Mouse (Mus musculus) heart, embryonic 12.5 days (tissue): ENCODE results near the gene Tmem147. TPM values are rescaled to one million over a fixed set of nuclear protein-coding genes. Genes with fewer than 3 reads are reported as not detected.

Source experiments
- ATAC-seq: fragments of 200-750 bp; cut with Nextera tagmentation; 2 replicates; pipeline ENCODE4 v1.8.0; 2017; ENCODE audit warnings: moderate TSS enrichment, moderate library complexity; ENCODE audit not compliant: insufficient number of reproducible peaks, low FRiP score
- H3K27ac ChIP-seq: fragments of 300-500 bp; sonication (generic); 2 replicates; pipeline ENCODE4 v1.5.1; 2016; ENCODE audit warnings: mild to moderate bottlenecking, moderate library complexity; ENCODE audit not compliant: poor library complexity, severe bottlenecking
- H3K27me3 ChIP-seq: fragments of 300-500 bp; sonication (generic); replicated peaks from 2 replicates; pipeline ENCODE4 v1.6.1; 2016; ENCODE audit warnings: mild to moderate bottlenecking, moderate library complexity
- H3K36me3 ChIP-seq: fragments of 300-500 bp; sonication (generic); 2 replicates; pipeline ENCODE4 v1.6.1; 2016; ENCODE audit warnings: mild to moderate bottlenecking, moderate library complexity
- H3K4me1 ChIP-seq: fragments of 300-500 bp; sonication (generic); replicated peaks from 2 replicates; pipeline ENCODE4 v1.6.1; 2016; ENCODE audit warnings: mild to moderate bottlenecking
- H3K4me2 ChIP-seq: fragments of 300-500 bp; sonication (generic); 2 replicates; pipeline ENCODE4 v1.6.1; 2016; ENCODE audit warnings: mild to moderate bottlenecking, moderate library complexity
- H3K4me3 ChIP-seq: fragments of 300-500 bp; sonication (generic); 2 replicates; pipeline ENCODE4 v1.5.1; 2016; ENCODE audit warnings: mild to moderate bottlenecking
- H3K9ac ChIP-seq: fragments of 300-500 bp; sonication (generic); 2 replicates; pipeline ENCODE4 v1.6.1; 2016; ENCODE audit warnings: mild to moderate bottlenecking, moderate library complexity
- H3K9me3 ChIP-seq: fragments of 300-500 bp; sonication (generic); replicated peaks from 2 replicates; pipeline ENCODE4 v1.6.1; 2016; ENCODE audit warnings: mild to moderate bottlenecking, moderate library complexity
- WGBS: fragments of 180-500 bp; shearing (Covaris S2); methylation state at CpG from one replicate; pipeline ENCODE4 v1.1.7; 2016; 5-methylcytosine and 5-hydroxymethylcytosine counted together
- polyA plus RNA-seq: library from polyadenylated mRNA; unstranded; fragments of >200 nt; fragmentation: Nextera tagmentation; extraction: Ambion mirVana; gene quantifications from 2 replicates; pipeline ENCODE4 v1.2.1, GENCODE M21; 2016

The Tmem147 gene
- polyA plus RNA-seq: 158 and 165 TPM in 2 replicates

GRCm38 (mm10) chr7:30729396-30730063 is at the start of gene Tmem147:
Gene Tmem147 (minus strand): TSS chr7:30729540.
- Histone ChIP-seq H3K4me2 (peak within 1 kb of the TSS; percentile 74), H3K4me1 (peaks cover 18% of the 10 kb centered on the region), H3K27ac (peak within 1 kb of the TSS; percentile 90), H3K4me3 (peak within 1 kb of the TSS; percentile 93), H3K9me3 (no peaks in the 10 kb centered on the region), H3K36me3 (peaks cover 53% of the 10 kb centered on the region), H3K9ac (peak within 1 kb of the TSS; percentile 94), H3K27me3 (no peaks in the 10 kb centered on the region)
- WGBS: under 1% methylated on average over 60 of the region's 60 CpGs
- peak; percentile 95 for ATAC-seq

GRCm38 (mm10) chr7:30777911-30778310 is 48.6 kb upstream of the Tmem147 start:
- Histone ChIP-seq H3K4me1 (no peaks in the 10 kb centered on the region), H3K9me3 (no peaks in the 10 kb centered on the region), H3K9ac (no peak overlapping the region), H3K36me3 (no peaks in the 10 kb centered on the region), H3K27ac (no peak overlapping the region), H3K27me3 (no peaks in the 10 kb centered on the region), H3K4me2 (no peak overlapping the region), H3K4me3 (no peak overlapping the region)
- no peak for ATAC-seq
- 79% methylated on average over 1 of the region's 1 CpGs for WGBS

- WGBS: 43% methylated on average over 7 of the region's 7 CpGs
- no peaks in the 10 kb centered on the region for H3K36me3 ChIP-seq
- no peak overlapping the region for H3K9ac ChIP-seq
- no peaks in the 10 kb centered on the region for H3K4me1 ChIP-seq
- no peak overlapping the region for H3K4me2 ChIP-seq
- no peak for ATAC-seq
- no peak overlapping the region for H3K27ac ChIP-seq
- H3K4me3 ChIP-seq: no peak overlapping the region
- H3K27me3 ChIP-seq: no peaks in the 10 kb centered on the region
- H3K9me3 ChIP-seq: peaks cover 5% of the 10 kb centered on the region; the same call in 1 of the 2 replicates
Observed at GRCm38 (mm10) chr7:30777081-30777579, 47.8 kb upstream of the Tmem147 start.

- 75% methylated on average over 9 of the region's 9 CpGs for WGBS
- Histone ChIP-seq H3K27ac (no peak overlapping the region), H3K4me2 (no peak overlapping the region), H3K36me3 (no peaks in the 10 kb centered on the region), H3K4me1 (no peaks in the 10 kb centered on the region), H3K4me3 (no peak overlapping the region), H3K9ac (no peak overlapping the region), H3K27me3 (no peaks in the 10 kb centered on the region), H3K9me3 (peaks cover 15% of the 10 kb centered on the region)
- no peak for ATAC-seq
Observed at GRCm38 (mm10) chr7:30776104-30776503, 46.8 kb upstream of the Tmem147 start.

- H3K9me3 ChIP-seq: peaks cover 16% of the 10 kb centered on the region
- H3K27ac ChIP-seq: no peak overlapping the region
- no peaks in the 10 kb centered on the region for H3K36me3 ChIP-seq
- peaks cover 6% of the 10 kb centered on the region; the same call in 1 of the 2 replicates for H3K4me1 ChIP-seq
- no peak overlapping the region for H3K4me2 ChIP-seq
- no peak overlapping the region for H3K4me3 ChIP-seq
- ATAC-seq: no peak
- peaks cover 21% of the 10 kb centered on the region for H3K27me3 ChIP-seq
- no peak overlapping the region for H3K9ac ChIP-seq
- WGBS: 21% methylated on average over 9 of the region's 9 CpGs
Observed at GRCm38 (mm10) chr7:30769236-30769635, 39.9 kb upstream of the Tmem147 start.

- H3K4me1 ChIP-seq: peaks cover 6% of the 10 kb centered on the region; the same call in 1 of the 2 replicates
- H3K27ac ChIP-seq: no peak overlapping the region
- H3K4me3 ChIP-seq: no peak overlapping the region
- no peak overlapping the region for H3K4me2 ChIP-seq
- 75% methylated on average over 4 of the region's 4 CpGs for WGBS
- H3K9me3 ChIP-seq: peaks cover 4% of the 10 kb centered on the region; the same call in 1 of the 2 replicates
- H3K9ac ChIP-seq: no peak overlapping the region
- ATAC-seq: no peak
- H3K36me3 ChIP-seq: no peaks in the 10 kb centered on the region
- peaks cover 36% of the 10 kb centered on the region for H3K27me3 ChIP-seq
Observed at GRCm38 (mm10) chr7:30766408-30766807, 37.1 kb upstream of the Tmem147 start.

- Histone ChIP-seq H3K9me3 (no peaks in the 10 kb centered on the region), H3K4me3 (no peak overlapping the region), H3K36me3 (no peaks in the 10 kb centered on the region), H3K9ac (peak overlapping the region; percentile 39; the same call in 1 of the 2 replicates), H3K27me3 (peaks cover 36% of the 10 kb centered on the region), H3K27ac (no peak overlapping the region), H3K4me2 (peak overlapping the region; percentile 53), H3K4me1 (peaks cover 14% of the 10 kb centered on the region)
- WGBS: 38% methylated on average over 11 of the region's 11 CpGs
- no peak for ATAC-seq
Observed at GRCm38 (mm10) chr7:30765173-30765572, 35.8 kb upstream of the Tmem147 start.

- 51% methylated on average over 5 of the region's 5 CpGs for WGBS
- Histone ChIP-seq H3K4me1 (peaks cover 12% of the 10 kb centered on the region), H3K27me3 (peaks cover 30% of the 10 kb centered on the region), H3K27ac (no peak within 1 kb of the TSS), H3K36me3 (no peaks in the 10 kb centered on the region), H3K9me3 (no peaks in the 10 kb centered on the region), H3K4me3 (no peak within 1 kb of the TSS), H3K9ac (no peak within 1 kb of the TSS), H3K4me2 (no peak within 1 kb of the TSS)
- ATAC-seq: no peak
Observed at GRCm38 (mm10) chr7:30763456-30763855, 34.1 kb upstream of the Tmem147 start, which contains the start of gene Dmkn. Gene Dmkn (plus strand): TSS chr7:30763756.

- WGBS: 36% methylated on average over 4 of the region's 4 CpGs
Observed at GRCm38 (mm10) chr7:30761769-30762352, 32.5 kb upstream of the Tmem147 start.

GRCm38 (mm10) chr7:30758853-30759252 is 29.5 kb upstream of the Tmem147 start:
- Histone ChIP-seq H3K4me3 (no peak overlapping the region), H3K4me1 (peaks cover 12% of the 10 kb centered on the region), H3K4me2 (no peak overlapping the region), H3K27ac (no peak overlapping the region), H3K9ac (no peak overlapping the region), H3K9me3 (peaks cover 15% of the 10 kb centered on the region), H3K27me3 (peaks cover 12% of the 10 kb centered on the region), H3K36me3 (peaks cover 14% of the 10 kb centered on the region)
- WGBS: 35% methylated on average over 4 of the region's 4 CpGs
- no peak for ATAC-seq

More at GRCm38 (mm10) chr7:30761769-30762352, 32.5 kb upstream of the Tmem147 start:
- Histone ChIP-seq H3K4me3 (no peak overlapping the region), H3K9me3 (no peaks in the 10 kb centered on the region), H3K36me3 (no peaks in the 10 kb centered on the region; the same call in 1 of the 2 replicates), H3K9ac (no peak overlapping the region), H3K27me3 (peaks cover 30% of the 10 kb centered on the region), H3K4me1 (peaks cover 12% of the 10 kb centered on the region), H3K4me2 (no peak overlapping the region), H3K27ac (no peak overlapping the region)
- ATAC-seq: no peak

- Histone ChIP-seq H3K4me1 (peaks cover 12% of the 10 kb centered on the region), H3K9ac (no peak overlapping the region), H3K4me2 (no peak overlapping the region), H3K27ac (no peak overlapping the region), H3K9me3 (peaks cover 15% of the 10 kb centered on the region), H3K4me3 (no peak overlapping the region), H3K36me3 (peaks cover 14% of the 10 kb centered on the region), H3K27me3 (no peaks in the 10 kb centered on the region)
- 64% methylated on average over 3 of the region's 3 CpGs for WGBS
- ATAC-seq: no peak
Observed at GRCm38 (mm10) chr7:30757001-30757400, 27.7 kb upstream of the Tmem147 start.
